Mouse (Mus musculus): ENCODE results near the gene Tbc1d22a.

DNA sequence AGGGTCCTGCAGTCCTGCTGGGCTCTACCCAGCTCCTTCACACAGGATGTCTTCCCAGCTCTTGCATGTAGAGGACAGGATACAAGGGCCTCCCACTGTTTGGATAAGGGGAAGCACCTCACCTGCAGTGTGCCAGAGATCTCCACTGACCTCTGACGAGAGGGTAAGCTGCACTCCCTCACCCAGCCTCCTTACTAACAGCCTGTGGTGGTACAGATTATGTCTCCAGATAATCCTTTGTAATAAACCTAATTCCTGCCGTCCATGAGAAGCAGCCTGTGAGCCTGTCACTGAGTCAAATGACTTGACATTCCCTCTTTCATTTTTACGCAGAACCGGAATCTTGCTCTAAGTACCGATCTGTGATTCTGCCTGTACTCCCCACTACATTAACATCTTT lies 260.7 kb downstream of the Tbc1d22a start:
- TF ChIP-seq EP300 (IDR thresholded peaks at IDR 0.05; ENCODE audit: low read depth) (no peak), CTCF (IDR thresholded peaks at IDR 0.05; ENCODE audit: low read depth) (no peak)

Data from heart, postnatal 0 days (tissue).